Mouse (Mus musculus): ENCODE measurements around the gene Gm14435.
"Not testable (repeated sequence)": the region's sequence is repeated elsewhere in the genome, so short reads cannot be mapped to it uniquely, and the experiment has no call there.

Gene Gm14435

DNA sequence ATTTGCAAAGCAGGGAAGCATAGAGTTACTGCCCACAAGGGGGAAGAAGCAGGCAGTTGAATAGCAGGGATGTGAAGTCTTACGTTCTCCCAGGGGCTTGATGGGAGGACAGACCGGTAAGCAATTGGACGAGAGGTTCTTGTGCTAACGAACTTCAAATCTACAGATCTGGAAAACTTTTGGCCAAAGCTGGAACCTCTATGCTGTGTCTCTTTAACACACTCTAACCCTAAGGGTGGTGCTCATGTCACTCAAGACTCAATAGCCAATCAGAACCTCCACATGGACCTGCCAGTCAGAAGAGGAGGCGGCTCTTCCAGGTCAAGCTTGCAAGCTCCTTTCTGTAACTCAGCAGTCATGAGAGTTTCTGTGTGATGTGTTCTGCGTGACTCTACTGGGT is at the start of gene Gm14435:
Gene Gm14435 (plus strand): TSS at position 301 of the 400 bp plus-strand sequence.
- DNase-seq, result not testable (repeated sequence)
